Mouse (Mus musculus) limb, embryonic 12.5 days (tissue): ENCODE measurements at regions not wholly inside any gene's neighbourhood (a gene's known extent, or its start where the extent isn't known, plus 50 kb on each side); places are given as distances from the start of the nearest gene placed in this dataset.

Source experiments
- ATAC-seq: fragments of 200-750 bp; cut with Nextera tagmentation; 2 replicates; pipeline ENCODE4 v1.8.0; 2017; ENCODE audit warnings: low read depth, moderate TSS enrichment; ENCODE audit not compliant: insufficient number of reproducible peaks, insufficient read depth, low FRiP score, low TSS enrichment
- H3K27ac ChIP-seq: fragments of 300-500 bp; sonication (generic); 2 replicates; pipeline ENCODE4 v1.5.1; 2016; ENCODE audit warnings: mild to moderate bottlenecking, moderate library complexity
- H3K27me3 ChIP-seq: fragments of 300-500 bp; sonication (generic); 2 replicates; pipeline ENCODE4 v1.6.1; 2016; ENCODE audit warnings: mild to moderate bottlenecking, moderate library complexity
- H3K36me3 ChIP-seq: fragments of 300-500 bp; sonication (generic); 2 replicates; pipeline ENCODE4 v1.6.1; 2016; ENCODE audit warnings: mild to moderate bottlenecking, moderate library complexity
- H3K4me1 ChIP-seq: fragments of 300-500 bp; sonication (generic); replicated peaks from 2 replicates; pipeline ENCODE4 v1.6.1; 2016
- H3K4me2 ChIP-seq: fragments of 300-500 bp; sonication (generic); 2 replicates; pipeline ENCODE4 v1.6.1; 2016; ENCODE audit warnings: mild to moderate bottlenecking, moderate library complexity
- H3K4me3 ChIP-seq: fragments of 300-500 bp; sonication (generic); replicated peaks from 2 replicates; pipeline ENCODE4 v1.5.1; 2016; ENCODE audit warnings: mild to moderate bottlenecking
- H3K9ac ChIP-seq: fragments of 300-500 bp; sonication (generic); replicated peaks from 2 replicates; pipeline ENCODE4 v1.6.1; 2016; ENCODE audit warnings: mild to moderate bottlenecking, moderate library complexity
- H3K9me3 ChIP-seq: fragments of 300-500 bp; sonication (generic); 2 replicates; pipeline ENCODE4 v1.6.1; 2016; ENCODE audit warnings: mild to moderate bottlenecking, moderate library complexity
- WGBS: fragments of 180-500 bp; shearing (Covaris S2); methylation state at CpG from one replicate; pipeline ENCODE4 v1.1.7; 2016; 5-methylcytosine and 5-hydroxymethylcytosine counted together

DNA sequence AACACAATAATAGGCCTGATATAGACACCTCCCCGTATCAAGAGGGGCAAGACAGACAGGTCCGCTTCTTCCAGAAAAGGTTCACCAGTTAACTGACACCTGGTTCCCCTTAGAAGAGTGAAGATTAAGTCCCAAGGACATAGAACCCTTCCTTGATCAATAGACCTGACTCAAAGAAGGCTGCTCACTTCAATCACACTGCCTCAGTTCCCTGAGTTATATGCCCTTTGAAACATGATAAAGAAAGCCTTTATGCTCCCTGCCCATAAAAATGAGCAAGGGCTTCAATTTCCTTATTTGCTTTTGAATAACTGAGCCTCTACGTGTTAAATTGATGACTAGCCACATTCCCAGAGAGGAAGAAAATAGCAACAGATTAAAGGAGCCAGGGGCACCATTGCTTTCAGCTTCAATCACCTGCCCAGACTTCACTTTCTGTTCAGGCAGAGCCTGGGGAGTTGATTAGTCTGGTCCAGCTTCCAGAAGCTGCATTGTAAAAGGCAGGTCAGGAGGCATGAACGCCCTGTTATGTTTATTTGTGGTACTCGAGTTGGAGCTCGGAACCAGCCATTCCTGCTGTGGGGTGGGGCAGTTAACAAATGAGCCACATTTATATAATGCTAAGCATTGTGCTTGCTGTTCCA, 125.7 kb downstream of the Rap2a start:
- peak overlapping the region; percentile 41; the same call in 1 of the 2 replicates for H3K27ac ChIP-seq
- H3K4me1 ChIP-seq, result 0 out of 2 replicates have a peak, but pooled peaks cover 8% of the 10 kb centered on the region
- H3K4me3 ChIP-seq, result no peak overlapping the region
- H3K4me2 ChIP-seq, result no peak overlapping the region
- no peaks in the 10 kb centered on the region for H3K27me3 ChIP-seq
- WGBS, result 56% methylated on average over 6 of the region's 6 CpGs
- no peaks in the 10 kb centered on the region for H3K9me3 ChIP-seq
- no peaks in the 10 kb centered on the region for H3K36me3 ChIP-seq
- H3K9ac ChIP-seq, result no peak overlapping the region
- no peak for ATAC-seq

DNA sequence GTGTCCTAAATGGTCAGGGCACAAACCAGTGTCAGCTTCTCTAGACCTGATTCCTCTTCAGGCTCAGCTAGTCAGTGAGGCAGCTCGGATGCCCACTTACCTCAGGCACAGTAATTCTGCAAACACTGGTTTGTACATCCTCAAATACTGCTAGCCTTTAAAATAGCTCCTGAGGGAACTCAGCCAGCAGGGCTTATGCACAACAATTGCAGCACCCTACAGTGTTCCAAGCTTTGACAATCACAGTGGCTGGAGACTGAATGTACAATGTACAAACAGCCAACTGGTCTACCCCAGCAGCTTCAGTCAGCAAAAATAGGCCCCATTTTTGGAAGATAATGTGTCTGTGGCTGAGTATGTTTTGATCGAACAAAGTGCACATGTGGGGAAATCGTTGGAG, 129.6 kb downstream of the Rap2a start:
- Histone ChIP-seq H3K4me1 (0 out of 2 replicates have a peak, but pooled peaks cover 8% of the 10 kb centered on the region), H3K4me3 (no peak overlapping the region), H3K9me3 (no peaks in the 10 kb centered on the region), H3K4me2 (no peak overlapping the region), H3K27ac (no peak overlapping the region), H3K27me3 (no peaks in the 10 kb centered on the region), H3K9ac (no peak overlapping the region), H3K36me3 (no peaks in the 10 kb centered on the region)
- no peak for ATAC-seq
- 83% methylated on average over 3 of the region's 3 CpGs for WGBS

DNA sequence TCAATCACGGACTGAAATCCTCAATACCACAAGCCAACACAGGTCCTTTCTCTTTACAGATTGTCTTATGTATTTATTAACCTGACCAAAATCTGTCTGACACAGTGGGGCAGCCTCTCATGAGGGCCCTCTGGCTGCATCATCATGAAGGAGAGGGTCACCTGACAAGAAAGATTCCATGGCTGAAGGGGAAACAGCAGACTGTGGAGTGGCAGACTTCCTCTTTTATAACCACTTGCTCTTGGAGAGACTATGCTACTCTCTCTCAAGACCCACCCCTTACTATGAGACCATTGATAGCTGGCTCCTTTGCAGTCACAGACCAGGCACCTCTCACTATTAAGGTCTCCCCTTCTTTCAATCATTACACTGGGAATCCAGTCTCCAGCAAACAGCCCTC, 133.1 kb downstream of the Rap2a start:
- H3K27ac ChIP-seq, result no peak overlapping the region

DNA sequence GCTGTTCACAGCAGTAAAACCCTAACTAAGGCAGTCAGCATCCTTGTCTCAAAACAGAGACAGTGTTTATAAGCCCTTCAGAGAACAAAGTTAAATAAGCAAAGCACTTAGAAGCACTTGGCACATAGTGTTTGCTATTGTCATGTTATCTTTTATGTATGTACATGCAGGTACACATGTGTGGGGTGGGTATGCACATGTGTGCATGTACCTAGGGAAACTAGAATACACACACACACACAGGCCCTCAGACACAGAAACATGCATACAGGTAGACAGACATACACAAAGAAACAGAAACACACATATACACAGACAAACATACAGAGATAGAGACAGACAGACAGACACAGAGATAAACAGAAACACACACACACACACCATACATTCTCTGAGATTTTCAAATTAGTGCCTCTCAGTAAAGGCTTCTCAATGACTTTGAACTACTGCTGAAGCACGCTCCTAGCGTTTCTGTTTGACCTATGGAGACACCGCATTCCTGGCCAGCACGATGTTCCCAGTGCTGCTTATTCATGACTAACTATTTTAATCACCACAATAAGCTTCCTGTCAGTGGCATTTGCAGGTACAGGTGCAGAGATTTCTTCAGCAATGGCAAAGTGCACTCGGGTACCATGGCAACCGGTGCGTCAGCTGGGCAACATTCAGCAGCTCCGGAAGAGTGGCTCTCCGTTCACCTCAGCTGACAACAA, 148.1 kb downstream of the Rap2a start:
- Histone ChIP-seq H3K36me3 (no peaks in the 10 kb centered on the region), H3K4me3 (no peak overlapping the region), H3K27me3 (no peaks in the 10 kb centered on the region), H3K9ac (no peak overlapping the region), H3K4me2 (no peak overlapping the region), H3K27ac (no peak overlapping the region), H3K4me1 (no peaks in the 10 kb centered on the region), H3K9me3 (no peaks in the 10 kb centered on the region)
- ATAC-seq, result no peak
- WGBS, result 81% methylated on average over 9 of the region's 9 CpGs

More for the DNA sequence above, 133.1 kb downstream of the Rap2a start:
- WGBS, result 96% methylated on average over 1 of the region's 1 CpGs
- ATAC-seq, result no peak
- Histone ChIP-seq H3K9me3 (no peaks in the 10 kb centered on the region), H3K4me1 (no peaks in the 10 kb centered on the region), H3K4me2 (no peak overlapping the region), H3K4me3 (no peak overlapping the region), H3K9ac (no peak overlapping the region), H3K36me3 (no peaks in the 10 kb centered on the region), H3K27me3 (no peaks in the 10 kb centered on the region)

DNA sequence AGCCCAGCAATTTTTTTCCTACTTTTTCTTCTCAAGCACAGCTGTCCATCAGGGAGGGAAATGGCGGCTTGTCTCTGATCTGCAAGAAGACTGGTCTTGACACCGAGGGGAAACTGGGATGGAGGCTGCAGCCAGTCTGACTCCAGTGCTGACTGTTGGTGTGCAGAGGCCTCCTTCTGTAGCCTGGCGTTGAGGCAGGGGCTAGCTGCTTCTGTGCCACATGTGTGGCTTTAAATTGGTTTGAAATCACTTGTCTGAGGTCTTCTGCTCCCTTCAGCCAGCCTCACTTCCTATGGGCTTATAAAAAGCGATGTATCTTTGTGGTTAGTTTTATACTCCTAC, 148.7 kb downstream of the Rap2a start:
- Histone ChIP-seq H3K36me3 (no peaks in the 10 kb centered on the region), H3K9me3 (no peaks in the 10 kb centered on the region), H3K27ac (no peak overlapping the region), H3K9ac (no peak overlapping the region), H3K27me3 (no peaks in the 10 kb centered on the region), H3K4me1 (no peaks in the 10 kb centered on the region), H3K4me2 (no peak overlapping the region), H3K4me3 (no peak overlapping the region)
- no peak for ATAC-seq
- WGBS, result 84% methylated on average over 4 of the region's 4 CpGs

DNA sequence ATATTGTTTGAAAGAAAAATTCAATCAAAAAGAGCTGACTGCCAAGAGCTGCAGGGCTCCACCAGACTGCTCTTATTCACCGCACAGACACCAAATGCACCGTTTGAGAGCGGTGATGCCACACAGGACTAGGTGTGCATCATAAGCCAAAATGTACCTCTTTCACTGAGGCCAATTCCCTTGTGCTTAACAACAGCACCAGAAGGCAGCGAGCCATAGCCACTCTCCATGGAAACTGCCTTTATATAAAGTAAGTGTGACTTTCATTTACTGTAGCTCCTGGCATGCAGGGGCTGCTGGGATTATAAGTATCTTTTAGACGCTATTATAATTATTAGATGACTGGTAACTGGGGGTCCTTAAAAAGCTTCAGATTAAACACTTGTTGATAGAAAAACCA, 154.5 kb downstream of the Rap2a start:
- WGBS, result 86% methylated on average over 5 of the region's 5 CpGs
- Histone ChIP-seq H3K4me3 (no peak overlapping the region), H3K4me2 (no peak overlapping the region), H3K27ac (no peak overlapping the region), H3K27me3 (no peaks in the 10 kb centered on the region), H3K9me3 (no peaks in the 10 kb centered on the region), H3K4me1 (no peaks in the 10 kb centered on the region), H3K9ac (no peak overlapping the region), H3K36me3 (no peaks in the 10 kb centered on the region)
- ATAC-seq, result no peak

DNA sequence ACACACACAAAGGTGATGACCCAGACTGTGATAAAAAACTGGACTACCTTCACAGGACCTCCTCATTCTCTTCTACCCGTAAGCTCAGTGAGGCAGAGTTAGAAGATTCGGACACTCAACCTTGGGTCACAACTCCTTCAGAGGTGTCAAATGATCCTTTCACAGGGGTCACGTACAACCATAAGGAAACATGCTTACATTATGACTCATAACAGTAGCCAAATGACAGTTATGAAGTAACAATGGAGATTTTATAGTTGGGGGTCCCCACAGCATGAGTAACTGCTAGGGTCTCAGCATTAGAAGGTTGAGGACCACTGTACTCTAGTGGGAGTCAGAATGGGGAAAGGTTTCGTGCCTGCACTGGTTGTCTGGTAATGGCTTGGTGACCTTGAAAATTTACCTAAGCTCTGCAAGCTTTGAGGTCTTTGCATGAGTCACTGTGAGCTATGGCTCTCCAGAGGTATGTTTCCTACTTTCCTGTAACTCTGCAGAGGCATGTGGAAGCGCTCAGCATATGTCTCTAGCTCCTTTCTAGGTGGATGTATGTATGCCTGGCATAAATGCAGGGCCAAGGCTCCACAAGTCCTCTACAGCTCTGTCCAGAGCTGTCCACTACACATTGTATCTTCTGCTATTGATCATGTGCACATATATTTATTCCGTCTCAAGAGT, 158.6 kb downstream of the Rap2a start:
- H3K4me2 ChIP-seq, result no peak overlapping the region
- H3K27me3 ChIP-seq, result no peaks in the 10 kb centered on the region
- 91% methylated on average over 6 of the region's 6 CpGs for WGBS
- H3K36me3 ChIP-seq, result no peaks in the 10 kb centered on the region
- H3K9me3 ChIP-seq, result no peaks in the 10 kb centered on the region
- ATAC-seq, result no peak
- H3K4me1 ChIP-seq, result no peaks in the 10 kb centered on the region
- H3K9ac ChIP-seq, result no peak overlapping the region
- no peak overlapping the region for H3K27ac ChIP-seq
- no peak overlapping the region for H3K4me3 ChIP-seq

DNA sequence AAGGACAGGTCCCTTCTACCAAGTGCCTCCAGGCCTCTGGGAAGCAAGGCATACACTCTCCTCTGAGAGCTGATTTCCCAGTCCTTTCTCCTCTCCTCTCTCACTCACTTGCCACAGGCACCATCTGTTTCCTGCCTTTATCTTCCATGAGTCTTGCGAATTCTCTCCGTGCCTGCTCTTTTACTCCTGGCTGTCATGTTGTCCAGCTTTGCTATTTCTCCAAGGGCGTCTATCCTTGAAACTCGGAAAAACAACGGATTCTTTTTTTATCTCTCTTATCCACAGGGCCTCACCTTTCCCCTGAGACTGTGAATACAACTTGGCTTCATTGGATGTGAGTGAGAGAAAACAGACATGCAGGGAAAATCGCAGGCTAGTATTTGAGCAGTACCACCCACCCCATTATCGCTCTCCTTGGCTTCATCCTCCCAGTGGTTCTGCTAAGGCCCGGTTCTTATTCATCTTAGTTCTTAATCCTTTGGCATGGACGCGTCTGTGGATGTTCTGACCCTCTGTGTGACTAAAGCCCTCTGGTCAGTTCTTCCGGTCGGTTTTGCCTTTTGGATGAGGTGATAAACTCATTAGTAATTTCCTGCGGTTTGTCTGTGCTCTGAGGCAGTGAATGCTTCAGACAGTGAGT, 159.4 kb downstream of the Rap2a start:
- no peak for ATAC-seq
- H3K27ac ChIP-seq, result no peak overlapping the region
- 66% methylated on average over 13 of the region's 13 CpGs for WGBS

DNA sequence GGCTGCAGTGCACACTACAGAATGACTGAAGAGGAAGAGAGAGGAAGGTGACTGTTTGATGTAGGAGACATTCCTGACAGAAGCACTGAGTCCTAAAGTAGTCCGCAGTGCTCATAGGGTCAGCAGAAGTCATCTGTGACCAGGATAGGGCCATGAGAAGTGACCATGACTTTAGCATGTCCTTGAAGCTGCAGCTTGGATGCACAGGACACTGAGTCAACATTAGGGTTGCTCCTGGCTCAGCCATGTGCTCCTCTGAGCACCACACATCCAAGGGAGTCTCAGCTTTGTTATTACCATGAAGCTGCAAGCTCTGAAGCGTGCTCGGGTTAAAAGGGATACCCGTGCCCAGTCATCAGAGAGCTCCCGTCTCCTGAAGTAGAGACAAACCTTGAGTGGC, 164.3 kb downstream of the Rap2a start:
- Histone ChIP-seq H3K36me3 (no peaks in the 10 kb centered on the region), H3K4me3 (no peak overlapping the region), H3K27ac (no peak overlapping the region), H3K4me1 (no peaks in the 10 kb centered on the region), H3K9ac (no peak overlapping the region), H3K4me2 (no peak overlapping the region), H3K27me3 (no peaks in the 10 kb centered on the region), H3K9me3 (no peaks in the 10 kb centered on the region)
- no peak for ATAC-seq
- WGBS, result 88% methylated on average over 5 of the region's 5 CpGs

More for the DNA sequence above, 159.4 kb downstream of the Rap2a start:
- Histone ChIP-seq H3K4me2 (no peak overlapping the region), H3K9me3 (no peaks in the 10 kb centered on the region), H3K36me3 (no peaks in the 10 kb centered on the region), H3K9ac (no peak overlapping the region), H3K27me3 (no peaks in the 10 kb centered on the region), H3K4me1 (no peaks in the 10 kb centered on the region), H3K4me3 (no peak overlapping the region)

DNA sequence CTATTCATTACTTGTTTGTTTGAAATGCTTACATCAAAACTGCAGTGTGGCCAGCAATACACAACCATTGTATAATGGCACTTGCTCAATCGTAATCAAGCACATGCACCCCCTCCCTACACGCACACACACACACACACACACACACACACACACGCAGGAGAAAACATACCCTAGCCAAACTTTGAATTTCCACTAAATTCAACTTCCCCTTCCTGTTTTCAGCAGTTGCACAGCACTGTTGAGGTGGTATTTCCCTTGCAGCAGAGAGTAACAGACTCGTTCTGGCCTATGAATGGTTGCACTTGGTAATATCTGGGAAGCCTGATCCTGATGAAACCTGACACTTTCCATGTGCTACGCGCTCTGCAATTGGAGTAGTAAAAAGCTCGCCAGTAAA, 173.8 kb downstream of the Rap2a start:
- WGBS, result 73% methylated on average over 7 of the region's 7 CpGs
- no peaks in the 10 kb centered on the region for H3K27me3 ChIP-seq
- H3K4me1 ChIP-seq, result no peaks in the 10 kb centered on the region
- H3K27ac ChIP-seq, result no peak overlapping the region
- ATAC-seq, result no peak
- no peak overlapping the region for H3K4me3 ChIP-seq
- H3K9me3 ChIP-seq, result peaks cover 8% of the 10 kb centered on the region
- H3K4me2 ChIP-seq, result no peak overlapping the region
- no peaks in the 10 kb centered on the region for H3K36me3 ChIP-seq
- no peak overlapping the region for H3K9ac ChIP-seq

DNA sequence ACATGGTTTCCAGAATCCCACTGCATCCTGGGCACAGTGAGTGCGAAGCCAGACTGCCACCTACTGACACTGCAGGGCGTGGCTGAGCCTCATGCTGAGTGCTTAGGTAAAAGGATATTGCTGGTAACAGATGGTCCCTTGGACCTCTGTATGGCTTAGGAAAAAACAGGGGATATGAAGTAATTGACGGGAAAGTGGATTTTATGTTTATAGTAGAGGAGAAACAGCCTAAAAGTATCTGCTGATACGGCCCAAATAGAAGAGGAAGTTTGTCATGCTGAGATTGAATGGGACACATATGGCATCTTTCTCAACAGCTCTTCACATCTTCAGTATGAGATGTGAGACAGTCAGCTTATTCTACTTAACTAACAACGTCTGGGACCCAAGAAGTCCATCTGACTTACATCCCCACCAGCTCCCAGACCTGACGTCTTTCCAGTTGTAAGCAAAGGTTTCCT, 182.1 kb downstream of the Rap2a start:
- ATAC-seq, result no peak
- WGBS, result 71% methylated on average over 6 of the region's 6 CpGs
- Histone ChIP-seq H3K4me1 (no peaks in the 10 kb centered on the region), H3K27ac (no peak overlapping the region), H3K4me2 (no peak overlapping the region), H3K4me3 (no peak overlapping the region), H3K36me3 (no peaks in the 10 kb centered on the region), H3K9ac (no peak overlapping the region), H3K9me3 (no peaks in the 10 kb centered on the region), H3K27me3 (no peaks in the 10 kb centered on the region)
